Mouse (Mus musculus) CD4-positive, CD25-positive, alpha-beta regulatory T cell, adult 2 months (primary cell): Measurements from ENCODE around the gene Crocc.
A peak's percentile ranks its signal among the peaks of the same experiment; 100 is the strongest.

ENCODE experiments used
- DNase-seq: peaks from one replicate; pipeline ENCODE4 v3.0.0-alpha.2; 2012; ENCODE audit warnings: low read depth, low spot score

The Crocc gene

DNA sequence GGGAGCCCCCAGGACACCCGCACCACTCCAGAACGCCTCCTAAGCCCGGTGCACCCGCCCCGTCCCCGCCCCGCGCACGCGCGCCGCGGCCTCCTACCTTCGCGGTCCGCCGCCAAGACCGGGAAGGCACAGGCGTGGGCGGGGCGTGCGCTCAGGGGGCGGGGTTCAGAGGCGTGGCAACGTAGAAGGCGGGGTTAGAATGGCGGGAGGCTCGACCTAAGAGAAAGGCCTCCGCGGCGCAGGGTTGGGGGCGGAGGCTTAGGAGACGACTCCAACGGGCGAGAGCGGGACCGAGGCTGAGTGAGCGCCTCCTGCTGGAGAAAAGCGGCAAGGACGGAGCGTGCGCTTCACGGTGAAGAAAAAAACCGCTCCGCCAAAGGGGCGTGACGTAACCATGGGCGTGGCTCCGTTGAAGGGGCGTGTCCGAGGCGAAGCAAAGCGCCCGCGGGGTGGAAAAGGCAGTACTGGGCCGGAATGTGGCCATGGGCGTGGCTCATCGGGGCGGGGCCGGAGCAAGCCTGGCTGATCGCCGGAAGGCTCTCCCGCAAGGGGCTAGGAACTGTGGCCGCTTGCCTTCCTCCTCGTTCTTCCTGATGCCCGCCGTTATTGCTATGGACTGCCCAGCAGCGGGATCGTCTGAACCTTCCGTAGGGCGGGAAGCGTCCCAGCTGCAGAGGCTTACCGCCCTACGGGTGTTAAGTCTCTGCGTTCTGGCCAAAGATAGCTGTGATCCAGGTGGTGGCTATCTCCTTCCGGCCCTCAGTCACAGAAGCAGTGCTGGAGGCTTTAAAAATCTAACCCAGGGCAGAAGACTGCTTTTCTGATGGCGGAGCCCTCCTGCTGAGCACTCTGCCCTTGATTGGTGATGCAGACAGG, at the start of gene Crocc:
Gene Crocc (minus strand): TSS at position 125 of the 876 bp plus-strand sequence.
- DNase-seq: peak; percentile 100

DNA sequence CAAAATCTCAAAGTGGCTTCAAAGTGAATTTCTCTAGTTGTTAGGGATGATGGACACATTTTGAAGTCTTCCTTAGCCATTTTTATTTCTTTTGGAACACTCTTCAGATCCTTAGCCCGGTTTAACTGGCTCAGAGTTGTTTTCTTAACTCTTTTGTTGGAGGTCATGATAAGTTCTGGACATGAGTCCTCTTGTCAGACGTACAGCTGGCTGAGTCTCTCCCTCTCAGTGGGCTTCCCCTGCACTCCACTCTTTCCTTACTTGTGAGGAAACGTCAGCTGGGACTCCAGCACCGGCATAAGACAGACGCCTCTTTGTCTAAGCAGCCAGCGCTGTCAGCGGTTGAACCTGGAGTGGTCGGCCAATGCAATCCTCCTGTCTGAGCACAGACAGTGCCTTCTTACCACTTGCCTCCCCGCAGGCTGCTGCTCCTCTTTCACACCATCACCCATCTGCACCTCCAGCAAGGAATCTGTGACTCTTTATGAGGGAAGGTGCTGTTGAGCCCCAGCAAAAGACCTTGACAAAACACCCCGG, 47.9 kb upstream of the Crocc start:
- DNase-seq: no peak

DNA sequence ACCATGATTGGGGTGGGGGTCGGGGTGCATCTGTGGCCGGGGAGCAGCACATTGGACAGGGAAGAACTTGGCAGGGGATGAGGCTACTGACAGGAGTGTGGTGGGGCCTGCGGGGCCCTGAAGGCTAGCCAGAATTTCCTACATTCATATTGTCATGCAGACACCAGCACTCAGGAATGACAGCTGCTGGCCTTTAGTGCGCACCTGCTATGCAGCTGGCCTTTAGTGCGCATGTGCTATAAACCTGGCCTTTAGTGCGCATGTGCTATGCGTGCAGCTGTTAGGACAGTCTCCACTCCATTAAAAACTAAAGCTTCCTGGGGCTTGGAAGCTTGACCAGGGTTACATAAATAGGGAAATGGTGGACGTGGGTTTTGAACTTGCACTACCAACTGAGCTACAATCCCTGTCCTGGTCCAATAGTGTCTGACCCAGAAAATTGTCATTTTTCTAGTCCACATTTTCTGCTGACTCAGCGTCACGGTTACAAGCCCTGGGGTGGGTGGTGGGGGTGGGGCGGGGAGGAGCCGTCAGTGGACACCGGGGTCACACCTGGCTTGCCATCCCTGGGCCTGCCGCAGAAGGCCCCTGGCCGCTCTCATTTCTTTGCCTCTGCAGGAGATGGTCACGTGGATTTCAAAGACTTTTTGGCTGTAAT, 46.3 kb upstream of the Crocc start:
- no peak for DNase-seq

GRCm38 (mm10) chr4:141101855-141102254, 41.5 kb upstream of the Crocc start:
- peak; percentile 27 for DNase-seq

DNA sequence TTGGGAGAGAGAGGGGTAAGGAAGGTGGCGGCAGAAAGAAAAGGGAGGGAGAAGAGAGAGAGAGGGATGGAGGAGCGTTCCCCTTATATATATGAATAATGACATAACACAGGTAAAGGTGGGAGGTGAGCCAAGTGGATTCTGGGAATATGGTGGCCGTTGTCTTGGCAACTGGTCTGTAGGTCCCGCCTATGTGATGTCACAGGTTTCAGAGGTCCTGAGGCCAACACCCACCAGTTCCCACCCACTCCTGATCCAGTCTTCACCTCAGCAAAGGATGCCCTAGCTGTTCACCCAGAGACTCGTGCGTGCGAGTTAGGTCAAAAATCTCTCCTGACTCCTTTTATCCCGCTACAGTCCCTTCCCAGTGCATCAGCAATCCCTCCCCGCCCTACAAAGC, 40.9 kb upstream of the Crocc start:
- no peak for DNase-seq

GRCm38 (mm10) chr4:141099956-141100355, 39.6 kb upstream of the Crocc start:
- DNase-seq: no peak

- no peak for DNase-seq
Measured at GRCm38 (mm10) chr4:141098935-141099334, 38.6 kb upstream of the Crocc start.

DNA sequence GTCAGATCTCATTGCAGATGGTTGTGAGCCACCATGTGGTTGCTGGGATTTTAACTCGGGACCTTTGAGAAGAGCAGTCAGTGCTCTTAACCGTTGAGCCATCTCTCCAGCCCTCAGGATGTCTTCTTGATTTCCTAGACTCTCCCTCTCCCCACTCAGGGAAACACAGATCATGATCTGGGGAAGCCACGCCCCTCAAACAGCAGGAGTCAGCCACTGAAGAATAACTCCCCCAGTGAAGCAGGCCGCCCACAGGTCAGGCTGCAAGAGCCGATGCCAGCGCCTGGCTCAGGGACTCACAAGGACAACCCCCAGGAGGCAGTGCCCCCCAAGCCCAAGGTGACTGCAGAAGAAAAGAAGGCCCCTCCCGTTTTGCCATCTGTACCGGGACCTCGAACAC, 36.4 kb upstream of the Crocc start:
- DNase-seq: no peak

- DNase-seq: no peak
Measured at GRCm38 (mm10) chr4:141095016-141095415, 34.7 kb upstream of the Crocc start.

GRCm38 (mm10) chr4:141088714-141089113, 28.4 kb upstream of the Crocc start:
- no peak for DNase-seq

GRCm38 (mm10) chr4:141088033-141088432, 27.7 kb upstream of the Crocc start, which contains the start of gene Spata21:
Gene Spata21 (plus strand): TSS chr4:141088333.
- no peak for DNase-seq

GRCm38 (mm10) chr4:141086862-141087261, 26.5 kb upstream of the Crocc start:
- DNase-seq: no peak

DNA sequence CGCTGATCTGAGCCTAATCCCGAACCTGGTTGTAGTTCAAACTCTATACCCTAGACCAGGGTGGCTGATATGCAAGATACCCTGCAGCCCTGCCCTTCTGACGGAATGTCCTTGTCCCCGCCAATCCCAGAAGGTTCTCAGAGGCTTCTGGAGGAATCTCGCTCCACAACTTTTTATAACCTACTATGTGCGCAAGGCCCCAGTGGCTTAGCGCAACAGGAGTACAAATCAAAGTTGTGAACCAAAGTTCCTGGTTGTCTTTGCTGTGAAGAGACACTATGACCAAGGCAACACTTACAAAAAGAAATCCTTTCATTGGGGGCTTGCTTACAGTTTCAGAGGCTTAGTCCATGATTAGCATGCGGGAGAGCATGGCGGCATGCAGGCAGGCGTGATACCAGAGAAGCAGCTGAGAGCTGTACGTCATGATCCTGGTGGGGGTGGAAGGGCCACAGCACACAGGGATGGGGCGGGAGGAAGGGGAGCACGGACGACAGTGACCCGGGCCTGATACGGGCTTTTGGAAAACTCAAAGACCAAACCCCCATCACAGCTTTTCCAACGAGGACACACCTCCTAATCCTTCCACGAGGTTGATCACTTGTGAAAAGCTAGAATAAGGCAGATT, 18.3 kb upstream of the Crocc start:
- no peak for DNase-seq

GRCm38 (mm10) chr4:141077681-141078509, 17.5 kb upstream of the Crocc start, which contains the start of gene Necap2:
Gene Necap2 (minus strand): TSS chr4:141078357.
- DNase-seq: peak; percentile 97

DNA sequence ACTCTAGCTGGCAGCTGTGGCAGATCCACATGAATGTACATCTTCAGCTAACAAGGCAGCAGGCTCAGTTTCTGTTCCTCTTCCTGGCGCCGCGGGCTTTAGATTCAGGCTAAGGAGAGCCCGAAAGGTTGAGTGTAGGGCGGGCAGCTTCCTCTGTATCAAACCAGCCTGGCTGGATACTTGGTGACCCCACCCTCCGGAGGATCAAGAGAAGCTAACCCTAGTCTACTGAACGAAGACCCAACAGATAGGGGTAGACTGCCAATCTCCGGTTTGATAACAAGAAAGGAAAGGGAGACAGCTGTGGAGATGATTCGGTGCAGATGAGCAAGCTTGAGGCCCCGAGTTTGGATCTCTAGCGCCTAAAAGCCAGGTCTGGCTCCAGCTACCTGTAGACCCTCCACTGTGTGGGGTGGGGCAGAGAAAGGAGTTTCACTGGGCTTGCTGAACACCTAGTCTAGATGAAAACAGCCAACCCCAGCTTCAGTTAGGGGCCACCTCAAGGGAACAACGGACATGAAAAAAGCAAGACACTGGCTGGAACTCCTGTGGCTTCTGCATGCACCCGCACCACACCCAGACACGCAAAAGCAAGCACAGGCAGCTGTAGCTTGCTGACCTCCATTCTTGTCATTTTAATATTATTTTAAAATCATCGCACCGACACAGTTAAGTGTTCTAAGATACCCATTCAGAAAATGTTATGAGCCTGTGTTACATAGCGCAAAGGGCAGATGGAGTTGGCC, 16.6 kb upstream of the Crocc start:
- peak; percentile 21 for DNase-seq

GRCm38 (mm10) chr4:141074109-141074508, 13.8 kb upstream of the Crocc start:
- DNase-seq: no peak

DNA sequence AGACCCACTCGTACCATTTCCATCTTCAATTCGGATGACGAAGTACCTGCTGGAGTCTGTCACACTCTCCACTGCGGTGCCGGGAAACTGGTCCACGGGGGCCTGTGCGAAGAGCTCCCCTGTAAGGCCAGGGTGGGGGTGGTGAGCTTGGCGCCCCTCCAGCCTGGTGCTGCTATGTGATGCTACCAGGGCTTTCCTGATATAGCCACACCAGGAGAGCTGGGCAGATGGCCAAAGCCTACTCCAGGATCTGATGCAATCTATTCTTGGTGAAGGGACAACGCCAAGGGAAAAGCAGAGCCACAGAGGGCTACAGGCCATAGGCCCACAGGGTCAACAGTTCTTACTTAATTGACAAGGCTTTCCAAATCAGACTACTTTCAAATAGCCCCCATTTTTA, 13.3 kb upstream of the Crocc start:
- DNase-seq: no peak

DNA sequence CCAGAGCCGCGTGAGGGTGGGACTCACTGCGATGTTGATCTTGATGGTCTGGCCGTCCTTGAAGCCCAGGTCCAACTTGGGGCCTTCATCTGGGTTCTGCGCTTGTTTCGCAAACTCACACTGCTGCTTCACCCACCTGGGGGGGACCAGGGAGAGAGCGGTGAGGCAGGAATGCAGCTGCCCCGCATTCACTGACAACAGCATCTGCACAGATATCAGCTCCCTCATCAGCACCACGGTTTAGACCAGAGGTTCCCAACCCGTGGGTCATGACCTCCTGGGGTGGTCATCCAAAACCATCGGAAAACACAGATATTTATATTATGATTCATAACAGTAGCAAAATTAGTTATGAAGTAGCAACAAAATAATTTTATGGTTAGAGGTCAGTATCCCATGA, 12.2 kb upstream of the Crocc start:
- DNase-seq: no peak

DNA sequence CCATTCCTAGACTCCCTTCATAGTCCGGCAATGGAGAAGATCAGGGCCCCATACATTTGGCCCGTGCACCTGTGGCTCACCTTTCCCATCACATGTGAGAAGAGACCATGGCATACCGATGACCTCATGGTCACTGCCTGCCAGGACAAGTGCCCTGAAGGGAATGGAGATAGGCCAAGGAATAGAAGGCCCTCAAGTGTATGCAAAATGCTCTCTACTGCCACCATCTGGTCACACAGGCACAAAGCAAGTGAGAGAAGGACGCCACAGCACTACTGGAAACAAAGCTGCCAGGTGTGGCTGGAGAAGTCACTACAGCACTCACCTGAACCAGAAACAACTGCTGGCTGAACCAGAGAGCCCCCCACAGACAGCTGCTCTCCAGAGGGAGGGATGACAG, 9.4 kb upstream of the Crocc start:
- DNase-seq: peak; percentile 80

DNA sequence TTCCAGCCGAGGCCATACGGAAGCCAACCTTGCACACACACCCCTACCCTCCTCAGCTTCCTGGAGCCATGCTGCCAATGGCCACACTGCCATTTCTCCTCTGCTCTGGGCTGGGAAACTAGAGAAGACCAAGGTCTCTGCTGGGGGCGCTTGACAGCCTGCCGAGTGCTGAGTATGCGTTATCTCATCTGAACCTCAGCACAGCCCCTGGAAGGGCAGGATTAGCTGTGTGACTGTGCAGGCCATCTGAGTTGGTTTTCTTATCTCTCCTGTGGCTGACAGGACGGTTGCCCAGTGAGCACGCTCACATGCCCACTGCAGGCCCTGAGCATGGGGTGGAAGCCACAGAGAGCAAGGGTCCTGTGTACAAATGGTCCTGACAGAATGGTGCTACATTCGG, 8.3 kb upstream of the Crocc start:
- no peak for DNase-seq
